11 mouse cellular contexts compared by ENCODE assay signal in genomic region chr16:76365790-76366406, GRCm38 (mm10). TPM values are rescaled to one million over a fixed set of nuclear protein-coding genes. Genes with fewer than 3 reads are reported as not detected.
DNase-seq lines count a peak whose midpoint lies in the region; ATAC-seq lines count a peak whose summit lies in the region.
"Had no signal": no experiment of that assay in that cellular context is flagged by ENCODE, and none has a peak within 500 bp of the region (broad histone marks: within the 10 kb centered on the region; RNA-seq: fewer than 3 reads in every experiment).

No protein-coding gene starts in this region.

- no peaks in the 10 kb centered on the region for H3K9me3 ChIP-seq in neural tube, embryonic 12.5 days
- no peaks in the 10 kb centered on the region for H3K9me3 ChIP-seq in hindbrain, embryonic 14.5 days (ENCODE audit: control insufficient read depth, low read length)

- peak overlapping the region; percentile 31; the same call in 1 of the 2 replicates for H3K4me2 ChIP-seq in neural tube, embryonic 12.5 days (replicated peaks)
- no peak overlapping the region for H3K4me2 ChIP-seq in hindbrain, embryonic 14.5 days (replicated peaks)
- H3K4me2 ChIP-seq: lung, embryonic 14.5 days had no signal

- no peak overlapping the region for H3K4me3 ChIP-seq in neural tube, embryonic 12.5 days
- H3K4me3 ChIP-seq in hindbrain, embryonic 14.5 days (replicated peaks; ENCODE audit: low read length), result no peak overlapping the region
- H3K4me3 ChIP-seq: myocyte had no signal

- H3K27ac ChIP-seq in neural tube, embryonic 12.5 days, result no peak overlapping the region
- no peak overlapping the region for H3K27ac ChIP-seq in hindbrain, embryonic 14.5 days

- peaks cover 12% of the 10 kb centered on the region for H3K4me1 ChIP-seq in neural tube, embryonic 12.5 days
- H3K4me1 ChIP-seq in hindbrain, embryonic 14.5 days (replicated peaks; ENCODE audit: control insufficient read depth, insufficient read depth, low read length), result peaks cover 12% of the 10 kb centered on the region

- no peaks in the 10 kb centered on the region for H3K36me3 ChIP-seq in neural tube, embryonic 12.5 days
- H3K36me3 ChIP-seq in hindbrain, embryonic 14.5 days (replicated peaks; ENCODE audit: control insufficient read depth, insufficient read depth), result no peaks in the 10 kb centered on the region

- H3K27me3 ChIP-seq in neural tube, embryonic 12.5 days (replicated peaks), result no peaks in the 10 kb centered on the region
- H3K27me3 ChIP-seq in hindbrain, embryonic 14.5 days (ENCODE audit: control insufficient read depth, insufficient read depth, low read length), result no peaks in the 10 kb centered on the region

- ATAC-seq in neural tube, embryonic 12.5 days (ENCODE audit: low FRiP score, low read depth), result peak; percentile 54
- ATAC-seq in granulocyte monocyte progenitor cell, adult 5-6 weeks (replicated peaks; ENCODE audit: poor library complexity, severe bottlenecking), result peak; percentile 66
- ATAC-seq in monocyte, adult 5-6 weeks (replicated peaks; ENCODE audit: insufficient number of reproducible peaks, low FRiP score, low TSS enrichment, poor library complexity, severe bottlenecking), result peak; percentile 42
- ATAC-seq in hindbrain, embryonic 14.5 days (ENCODE audit: low FRiP score), result no peak

- no peak for DNase-seq in neural tube, embryonic 10.5 days (ENCODE audit: extremely low spot score, low spot score)
- DNase-seq in thymus, postnatal 4 days, result peak; percentile 64
- no peak for DNase-seq in cerebellum, adult 8-10 months
- DNase-seq in hindbrain, embryonic 14.5 days (ENCODE audit: low spot score), result no peak
- no peak for DNase-seq in right cerebral cortex, postnatal 10 days (ENCODE audit: low spot score in 2 of 2)
- DNase-seq: heart, postnatal 10 days; lung, embryonic 14.5 days had no signal

- no peak overlapping the region for H3K9ac ChIP-seq in neural tube, embryonic 12.5 days
- H3K9ac ChIP-seq in hindbrain, embryonic 14.5 days, result no peak overlapping the region
- H3K9ac ChIP-seq: lung, embryonic 14.5 days had no signal

- 55% methylated on average over 17 of the region's 17 CpGs for WGBS in neural tube, embryonic 12.5 days
- 68% methylated on average over 17 of the region's 17 CpGs for WGBS in hindbrain, embryonic 14.5 days

RNA-seq across cellular contexts. Expression of gene Nrip1, which starts 7.7 kb away (rescaled TPM):
- polyA plus RNA-seq in neural tube, embryonic 12.5 days (2016; fragmentation: Nextera tagmentation; extraction: Ambion mirVana), result 35.2 and 38.9 TPM in 2 replicates
- total RNA-seq in granulocyte monocyte progenitor cell, adult 5-6 weeks (2014; fragmentation: Nextera tagmentation), result 20.2 and 21.0 TPM in 2 replicates
- 10.3 and 11.7 TPM in 2 replicates for total RNA-seq in granulocyte monocyte progenitor cell, adult 5-6 weeks (2017)
- total RNA-seq in monocyte, adult 5-6 weeks (2017), result 27.9 to 36.9 TPM (median 29.3 TPM) in 3 replicates
- polyA plus RNA-seq in hindbrain, embryonic 14.5 days (2014; fragmentation: Nextera tagmentation; extraction: Ambion mirVana), result 28.9 and 30.4 TPM in 2 replicates
